Mouse (Mus musculus) hindbrain, postnatal 0 days (tissue): ENCODE data around the gene Cyp2d12. TPM values are rescaled to one million over a fixed set of nuclear protein-coding genes. Genes with fewer than 3 reads are reported as not detected.
"Not testable (repeated sequence)": the region's sequence is repeated elsewhere in the genome, so short reads cannot be mapped to it uniquely, and the experiment has no call there.

Source experiments
- ATAC-seq: fragments of 200-750 bp; cut with Nextera tagmentation; 2 replicates; pipeline ENCODE4 v1.8.0; 2017; ENCODE audit warnings: mild to moderate bottlenecking, moderate TSS enrichment, moderate library complexity
- DNase-seq: peaks from one replicate; pipeline ENCODE4 v3.0.0-alpha.2; 2015; ENCODE audit warnings: low spot score
- H3K27ac ChIP-seq: fragments of 300-500 bp; sonication (generic); 2 replicates; pipeline ENCODE4 v1.5.1; 2014; ENCODE audit warnings: mild to moderate bottlenecking
- H3K27me3 ChIP-seq: fragments of 300-500 bp; sonication (generic); 2 replicates; pipeline ENCODE4 v1.6.1; 2014; ENCODE audit warnings: low read length, mixed read lengths; ENCODE audit not compliant: insufficient read depth
- H3K36me3 ChIP-seq: fragments of 300-500 bp; sonication (generic); 2 replicates; pipeline ENCODE4 v1.6.1; 2014; ENCODE audit warnings: low read length, mixed read lengths; ENCODE audit not compliant: insufficient read depth
- H3K4me1 ChIP-seq: fragments of 300-500 bp; sonication (generic); 2 replicates; pipeline ENCODE4 v1.6.1; 2014; ENCODE audit warnings: antibody characterized with exemption, low read length, mixed read lengths; ENCODE audit not compliant: insufficient read depth
- H3K4me2 ChIP-seq: fragments of 300-500 bp; sonication (generic); 2 replicates; pipeline ENCODE4 v1.6.1; 2014; ENCODE audit warnings: low read depth, mild to moderate bottlenecking, low read length, moderate library complexity, mixed read lengths
- H3K4me3 ChIP-seq: fragments of 300-500 bp; sonication (generic); 2 replicates; pipeline ENCODE4 v1.5.1; 2014; ENCODE audit warnings: low read length
- H3K9ac ChIP-seq: fragments of 300-500 bp; sonication (generic); replicated peaks from 2 replicates; pipeline ENCODE4 v1.6.1; 2014; ENCODE audit warnings: mild to moderate bottlenecking, low read length, moderate library complexity, mixed read lengths
- H3K9me3 ChIP-seq: fragments of 300-500 bp; sonication (generic); 2 replicates; pipeline ENCODE4 v1.6.1; 2016; ENCODE audit warnings: low read length, mixed read lengths
- CTCF ChIP-seq: IDR thresholded peaks from 2 replicates; pipeline ENCODE4 v1.5.1; 2016; ENCODE audit warnings: antibody characterized with exemption, control low read depth, low read depth
- WGBS: fragments of 180-500 bp; shearing (Covaris S2); extraction: QIAGEN DNeasy Blood & Tissue Kit; methylation state at CpG from one replicate; pipeline ENCODE4 v1.1.7; 2014; 5-methylcytosine and 5-hydroxymethylcytosine counted together
- polyA plus RNA-seq: library from polyadenylated mRNA; unstranded; fragments of >200 nt; fragmentation: Nextera tagmentation; extraction: Ambion mirVana; gene quantifications from 2 replicates; pipeline ENCODE4 v1.2.1, GENCODE M21; 2015
- total RNA-seq: library from RNA; depleted of rRNA; stranded (reverse); fragments of >200 nt; gene quantifications from 2 replicates; pipeline ENCODE4 v1.2.3, GENCODE M21; 2014; rRNA removed

The Cyp2d12 gene
- not detected in 2 replicates for total RNA-seq
- polyA plus RNA-seq, result not detected in 2 replicates

DNA sequence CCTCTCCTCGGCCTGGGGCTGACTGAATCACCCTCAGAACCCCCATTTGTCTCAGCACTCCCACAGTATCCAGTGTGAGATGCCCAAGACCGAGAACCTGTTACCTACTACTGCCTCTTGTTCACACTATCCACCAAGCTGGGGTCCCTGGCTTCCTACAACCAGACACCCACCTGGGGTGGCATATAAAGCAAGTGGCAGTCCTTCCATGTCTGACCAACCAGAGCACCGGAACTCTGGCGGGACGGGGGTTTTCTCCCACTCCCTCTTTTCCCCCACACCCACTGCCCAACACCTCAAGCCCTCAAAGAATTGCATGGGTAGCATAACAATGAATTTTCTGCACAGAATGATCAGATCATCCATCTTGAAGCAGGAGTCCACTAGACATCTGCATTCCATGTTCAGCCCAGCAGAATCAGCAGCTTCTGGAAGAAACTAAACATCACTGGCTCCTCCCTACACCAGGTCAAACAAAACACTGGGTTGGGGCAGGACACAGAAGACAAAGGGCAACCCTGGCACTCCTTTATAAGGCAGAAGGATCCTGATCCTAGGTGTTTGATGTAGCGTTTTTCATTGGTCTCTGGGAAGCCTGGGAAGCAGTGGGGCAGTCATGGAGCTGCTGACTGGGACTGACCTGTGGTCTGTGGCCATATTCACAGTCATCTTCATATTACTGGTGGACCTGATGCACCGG is at the start of gene Cyp2d12:
TSS of gene Cyp2d12 (plus strand) at position 542 of the 700 bp plus-strand sequence.
- no peak for TF ChIP-seq CTCF
- no peak within 1 kb of the TSS for H3K27ac ChIP-seq
- DNase-seq (no peak), ATAC-seq (no peak)
- 88% methylated on average over 7 of the region's 7 CpGs for WGBS
- no peaks in the 10 kb centered on the region for H3K36me3 ChIP-seq
- no peak within 1 kb of the TSS for H3K9ac ChIP-seq
- no peak within 1 kb of the TSS for H3K4me3 ChIP-seq
- H3K4me1 ChIP-seq, result no peaks in the 10 kb centered on the region
- no peak within 1 kb of the TSS for H3K4me2 ChIP-seq
- no peaks in the 10 kb centered on the region for H3K27me3 ChIP-seq
- no peaks in the 10 kb centered on the region for H3K9me3 ChIP-seq

DNA sequence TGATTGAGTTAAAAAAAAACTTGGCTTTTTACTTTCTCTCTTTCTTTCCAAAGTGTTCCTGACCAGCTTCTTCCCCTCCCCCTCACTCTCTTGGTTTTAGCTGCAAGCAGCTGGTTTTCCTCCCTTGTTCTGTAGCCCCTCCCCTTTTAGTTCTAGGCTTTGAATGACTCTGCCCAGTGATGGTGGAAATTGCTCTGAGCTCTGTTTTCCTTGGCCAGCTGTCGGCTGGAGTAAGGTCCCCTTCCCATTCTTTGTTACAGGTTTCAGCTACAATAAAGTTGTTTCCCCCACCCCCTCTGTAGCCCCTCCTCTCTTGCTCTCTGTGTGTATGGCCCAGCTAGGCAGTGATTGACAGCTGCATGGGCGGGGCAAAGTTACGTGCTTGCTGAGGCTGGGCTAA is 47.9 kb upstream of the Cyp2d12 start:
- Histone ChIP-seq H3K4me3 (no peak overlapping the region), H3K4me1 (no peaks in the 10 kb centered on the region), H3K36me3 (no peaks in the 10 kb centered on the region), H3K27ac (no peak overlapping the region), H3K9me3 (0 out of 2 replicates have a peak, but pooled peaks cover 3% of the 10 kb centered on the region), H3K9ac (no peak overlapping the region), H3K4me2 (no peak overlapping the region), H3K27me3 (no peaks in the 10 kb centered on the region)
- TF ChIP-seq CTCF, result no peak
- no peak for DNase-seq
- WGBS, result 67% methylated on average over 3 of the region's 3 CpGs
- ATAC-seq, result no peak

DNA sequence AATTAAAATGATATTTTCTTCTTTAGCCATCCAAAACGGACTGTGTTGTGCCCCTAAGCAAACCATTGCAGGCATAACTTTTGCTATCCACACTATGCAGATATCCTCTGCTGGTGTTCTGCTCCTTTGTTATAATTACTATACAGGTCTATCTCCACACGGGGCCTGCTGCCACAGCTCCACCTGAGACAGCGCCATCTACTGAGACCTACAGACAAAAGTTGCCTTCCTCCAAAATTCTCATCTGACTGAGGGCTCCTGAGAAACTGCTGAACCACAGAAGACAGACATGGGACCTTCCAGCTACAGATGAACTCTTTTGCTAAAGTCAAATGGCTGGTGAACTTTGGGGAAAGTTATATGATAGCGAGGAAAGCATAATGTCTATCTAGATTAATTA is 47.1 kb upstream of the Cyp2d12 start:
- H3K9me3 ChIP-seq, H3K27me3 ChIP-seq, H3K27ac ChIP-seq, H3K4me3 ChIP-seq, H3K4me2 ChIP-seq, H3K4me1 ChIP-seq, DNase-seq, H3K36me3 ChIP-seq, H3K9ac ChIP-seq, ATAC-seq: not testable (repeated sequence)
- 52% methylated on average over 4 of the region's 4 CpGs for WGBS

GRCm38 (mm10) chr15:82509495-82509894 is 45.4 kb upstream of the Cyp2d12 start:
- H3K36me3 ChIP-seq, DNase-seq, ATAC-seq, H3K9ac ChIP-seq, H3K27me3 ChIP-seq, H3K4me3 ChIP-seq, H3K27ac ChIP-seq, H3K4me2 ChIP-seq, H3K9me3 ChIP-seq, H3K4me1 ChIP-seq: not testable (repeated sequence)
- WGBS, result 95% methylated on average over 4 of the region's 4 CpGs

GRCm38 (mm10) chr15:82510500-82510899 is 44.4 kb upstream of the Cyp2d12 start:
- not testable (repeated sequence) for H3K36me3 ChIP-seq, DNase-seq, H3K4me1 ChIP-seq, H3K9ac ChIP-seq, H3K27me3 ChIP-seq, H3K27ac ChIP-seq, ATAC-seq, H3K9me3 ChIP-seq, H3K4me2 ChIP-seq, H3K4me3 ChIP-seq

- not testable (repeated sequence) for H3K4me2 ChIP-seq, H3K36me3 ChIP-seq, H3K4me3 ChIP-seq, H3K9me3 ChIP-seq, H3K9ac ChIP-seq, H3K27ac ChIP-seq, H3K4me1 ChIP-seq, DNase-seq, ATAC-seq, H3K27me3 ChIP-seq
- WGBS, result 71% methylated on average over 2 of the region's 2 CpGs
These were observed 42.8 kb upstream of the Cyp2d12 start for GRCm38 (mm10) chr15:82512111-82512510.

DNA sequence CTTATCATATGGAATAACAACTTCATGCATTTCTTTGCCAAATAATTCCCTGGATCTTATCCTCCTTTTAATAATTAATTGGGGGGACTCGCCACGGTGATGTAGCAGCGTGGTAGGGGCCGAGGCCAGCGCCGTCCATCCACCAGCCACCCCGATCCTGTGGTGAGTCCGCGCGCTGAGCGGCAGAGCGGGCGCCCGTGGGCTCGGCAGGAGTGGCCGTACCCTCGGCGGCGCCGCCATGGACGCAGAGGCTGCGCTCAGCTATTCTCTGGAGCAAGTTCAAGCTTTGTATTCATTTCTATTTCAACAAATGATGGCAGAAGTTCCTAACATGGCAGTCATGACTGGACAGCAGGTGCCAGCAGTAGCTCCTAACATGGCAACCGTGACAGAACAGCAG is 38.7 kb upstream of the Cyp2d12 start:
- DNase-seq, ATAC-seq, H3K4me3 ChIP-seq, H3K9ac ChIP-seq, H3K36me3 ChIP-seq, H3K4me2 ChIP-seq, H3K27me3 ChIP-seq, H3K9me3 ChIP-seq, H3K4me1 ChIP-seq, H3K27ac ChIP-seq: not testable (repeated sequence)
- 88% methylated on average over 23 of the region's 23 CpGs for WGBS

GRCm38 (mm10) chr15:82527371-82527770 is 27.5 kb upstream of the Cyp2d12 start:
- 82% methylated on average over 4 of the region's 9 CpGs for WGBS

DNA sequence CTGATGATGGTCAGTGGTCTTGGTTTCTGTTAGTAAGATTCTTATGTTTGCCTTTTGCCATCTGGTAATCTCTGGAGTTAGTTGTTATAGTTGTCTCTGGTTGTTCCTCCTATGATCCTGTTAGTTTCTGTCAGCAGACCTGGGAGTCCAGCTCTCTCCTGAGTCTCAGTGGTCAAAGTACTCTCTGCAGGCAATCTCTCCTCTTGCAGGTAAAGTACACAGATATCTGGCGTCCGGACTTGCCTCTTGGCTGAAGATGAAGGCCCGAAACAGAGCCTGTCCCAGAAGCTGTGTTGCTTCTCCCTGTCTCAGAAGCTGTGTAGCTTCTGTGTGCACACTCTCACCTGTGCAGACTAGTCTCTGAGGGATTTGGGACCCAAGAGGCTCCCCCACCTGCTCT is 22.2 kb upstream of the Cyp2d12 start:
- not testable (repeated sequence) for DNase-seq, H3K4me1 ChIP-seq, ATAC-seq, H3K9ac ChIP-seq, H3K27me3 ChIP-seq, H3K36me3 ChIP-seq, H3K9me3 ChIP-seq, H3K4me3 ChIP-seq, H3K4me2 ChIP-seq, H3K27ac ChIP-seq
- 88% methylated on average over 3 of the region's 3 CpGs for WGBS

More at GRCm38 (mm10) chr15:82527371-82527770, 27.5 kb upstream of the Cyp2d12 start:
- not testable (repeated sequence) for H3K4me3 ChIP-seq, H3K9ac ChIP-seq, H3K4me2 ChIP-seq, DNase-seq, H3K9me3 ChIP-seq, H3K4me1 ChIP-seq, H3K27ac ChIP-seq, H3K36me3 ChIP-seq, ATAC-seq, H3K27me3 ChIP-seq

DNA sequence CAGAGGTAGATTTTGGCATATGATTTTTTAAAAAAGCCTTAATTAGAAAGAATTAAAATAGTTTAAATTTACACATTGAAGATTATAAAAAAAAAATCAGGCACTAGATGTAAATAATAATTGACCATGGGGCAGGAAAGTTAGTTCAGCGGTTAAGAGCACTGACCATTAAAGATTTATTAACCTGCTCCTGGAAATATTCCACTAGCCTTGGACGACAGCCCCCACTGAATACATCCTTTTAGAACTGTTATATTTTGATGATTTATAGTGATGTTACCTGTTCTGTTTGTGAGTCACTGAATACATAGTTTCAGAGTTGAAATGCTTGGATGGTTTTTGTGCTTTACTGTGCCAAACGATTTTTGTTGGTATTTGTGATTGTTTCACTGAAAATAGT is 11.9 kb upstream of the Cyp2d12 start:
- not testable (repeated sequence) for H3K9ac ChIP-seq, H3K4me3 ChIP-seq, H3K4me2 ChIP-seq, DNase-seq, ATAC-seq, H3K27me3 ChIP-seq, H3K36me3 ChIP-seq, H3K4me1 ChIP-seq, H3K27ac ChIP-seq, H3K9me3 ChIP-seq
- 74% methylated on average over 3 of the region's 3 CpGs for WGBS
